Mouse (Mus musculus): ENCODE measurements around the gene Kiss1r. TPM values are rescaled to one million over a fixed set of nuclear protein-coding genes. Genes with fewer than 3 reads are reported as not detected.

Kiss1r gene
- total RNA-seq, 1 experiment from 2014 or later, result 1.5 TPM

DNA sequence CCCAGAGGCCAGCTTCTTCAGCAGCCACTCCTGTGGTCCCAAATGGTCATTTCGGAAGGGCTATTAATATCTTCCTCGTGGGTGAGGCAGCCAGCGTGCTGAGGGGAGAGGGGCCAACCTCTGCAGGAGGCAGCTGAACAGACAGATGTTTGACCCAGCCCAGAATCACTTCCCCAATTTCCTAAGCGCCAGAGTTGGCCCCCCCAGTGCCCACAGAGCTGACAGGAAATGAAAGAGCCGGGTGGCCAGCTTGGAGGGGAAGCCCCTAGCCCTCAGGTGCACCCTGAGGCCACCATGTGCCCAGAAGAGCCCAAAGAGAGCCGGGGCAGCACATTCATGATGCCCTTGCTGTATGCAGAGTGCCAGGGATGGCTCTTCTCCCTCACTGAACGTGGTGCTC, 24.0 kb downstream of the Kiss1r start:
- DNase-seq, result peak; percentile 39

DNA sequence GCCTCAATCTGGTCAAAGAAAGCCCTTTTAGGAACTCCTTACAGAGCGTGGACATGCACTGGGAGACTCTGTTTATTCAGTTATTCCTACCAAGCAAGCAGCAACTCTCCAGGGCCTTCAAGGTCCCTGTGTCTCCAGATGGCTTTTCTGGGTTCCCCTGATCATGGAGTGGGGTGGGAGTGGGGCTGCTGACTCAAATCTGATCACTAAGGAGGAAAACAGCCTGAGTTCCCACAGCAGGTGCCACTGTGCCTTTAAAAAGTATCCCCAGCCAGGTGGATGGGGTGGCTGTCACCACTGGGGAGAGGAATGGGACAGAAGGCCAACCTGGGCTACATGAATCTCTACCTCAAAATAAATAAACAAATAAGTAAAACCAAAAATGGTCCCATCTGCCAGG, 26.2 kb downstream of the Kiss1r start:
- no peak for DNase-seq

DNA sequence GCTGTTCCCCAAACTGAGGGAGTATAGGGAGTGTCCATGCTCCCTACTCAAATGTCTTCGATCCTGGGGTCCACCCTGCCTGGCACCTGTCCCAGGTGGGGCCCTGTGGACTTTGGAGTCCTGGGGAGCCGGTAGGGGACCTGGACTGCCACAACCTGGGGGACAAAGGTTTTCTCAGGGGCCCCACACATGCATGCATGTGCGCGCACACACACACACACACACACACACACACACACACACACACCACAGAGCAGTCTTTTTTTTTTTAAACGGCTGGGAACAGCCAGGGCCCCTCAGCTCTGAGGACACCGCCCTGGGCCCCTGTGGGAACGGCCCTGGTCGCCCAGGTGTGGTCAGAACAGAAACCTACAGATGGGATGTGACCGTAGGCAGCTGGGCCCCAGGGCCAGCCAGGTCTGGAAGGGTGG, 26.7 kb downstream of the Kiss1r start:
- no peak for DNase-seq

DNA sequence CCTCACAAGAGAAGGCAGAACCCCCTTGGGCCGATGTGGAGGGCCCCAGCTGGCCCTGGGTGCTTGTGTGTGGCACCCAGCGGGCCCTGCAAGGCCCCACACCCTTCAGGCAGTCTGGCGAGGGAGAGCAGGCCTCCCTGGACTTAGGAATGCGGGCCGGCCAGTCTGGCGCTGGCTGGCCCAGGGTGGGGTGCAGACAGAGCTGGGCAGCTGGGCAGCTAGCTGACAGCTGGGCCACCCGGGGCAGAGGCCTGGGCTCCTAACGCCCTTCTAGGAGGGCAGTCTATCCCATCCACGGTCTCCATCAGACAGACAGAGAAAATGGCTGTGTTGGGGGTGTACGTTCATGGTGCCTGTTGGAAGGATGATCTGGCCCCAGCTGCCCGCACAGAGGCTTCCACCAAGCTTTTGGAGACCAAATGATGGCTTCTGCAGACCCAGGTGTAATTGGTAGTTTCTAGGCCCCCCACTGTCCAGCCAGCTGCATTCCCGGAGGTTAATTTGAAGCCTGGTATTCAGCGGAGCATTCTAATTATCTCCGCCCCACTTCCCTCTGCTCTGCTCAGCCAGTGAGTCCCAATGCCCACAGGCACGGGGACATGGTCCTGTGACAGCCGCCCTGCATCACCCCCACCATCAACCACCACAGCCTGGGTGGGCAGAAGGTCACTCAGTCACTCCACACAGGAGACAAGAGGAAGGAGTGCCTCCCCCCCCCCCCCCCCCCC, 28.9 kb downstream of the Kiss1r start:
- no peak for DNase-seq

DNA sequence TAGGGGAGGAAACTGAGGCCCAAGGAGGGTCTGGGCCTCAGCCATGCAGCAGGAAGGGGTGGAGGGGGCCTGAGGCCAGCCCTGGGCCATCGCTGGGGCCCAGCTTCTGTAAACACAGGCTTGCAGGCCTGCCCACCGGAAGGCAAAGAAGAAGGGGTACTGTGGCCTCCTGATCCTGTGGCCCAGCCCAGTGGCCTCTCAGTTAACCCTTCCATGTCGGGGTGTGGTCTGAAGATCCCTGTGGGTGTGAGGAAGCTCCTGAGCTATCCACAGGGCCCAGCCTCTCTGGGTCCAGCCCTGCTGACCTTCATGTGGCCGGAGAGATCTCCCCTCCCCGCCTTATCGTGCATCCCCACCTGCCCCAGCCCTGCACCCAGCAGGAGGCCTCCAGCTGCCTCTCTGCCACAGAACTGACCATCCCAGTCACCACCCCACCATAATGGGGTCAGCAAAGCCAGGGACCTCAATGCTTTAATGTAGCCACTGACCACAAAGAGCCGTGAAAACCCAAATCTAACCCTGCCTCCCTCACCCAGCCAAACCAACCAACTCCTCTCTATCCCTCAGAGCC, 30.1 kb downstream of the Kiss1r start:
- DNase-seq, result no peak

DNA sequence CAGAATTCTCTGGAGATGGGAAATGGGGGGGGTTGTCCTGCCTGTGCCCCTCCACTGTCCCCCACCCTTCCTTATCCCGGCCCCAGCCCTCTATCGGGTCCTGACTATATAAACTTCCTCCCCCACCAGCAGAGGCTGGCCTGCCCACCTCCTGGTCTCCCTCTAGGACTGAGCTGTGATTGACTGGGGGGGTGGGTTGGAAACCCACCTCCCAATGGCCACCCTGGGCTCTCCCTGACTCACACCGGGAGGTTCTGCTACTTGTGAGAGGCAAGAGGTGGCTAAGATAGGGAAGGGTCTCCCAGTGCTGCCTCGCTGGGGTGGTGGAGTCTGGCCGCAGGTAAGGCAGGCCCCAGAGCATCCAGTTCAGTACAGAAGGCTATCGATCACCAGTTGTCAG, 30.7 kb downstream of the Kiss1r start:
- no peak for DNase-seq

DNA sequence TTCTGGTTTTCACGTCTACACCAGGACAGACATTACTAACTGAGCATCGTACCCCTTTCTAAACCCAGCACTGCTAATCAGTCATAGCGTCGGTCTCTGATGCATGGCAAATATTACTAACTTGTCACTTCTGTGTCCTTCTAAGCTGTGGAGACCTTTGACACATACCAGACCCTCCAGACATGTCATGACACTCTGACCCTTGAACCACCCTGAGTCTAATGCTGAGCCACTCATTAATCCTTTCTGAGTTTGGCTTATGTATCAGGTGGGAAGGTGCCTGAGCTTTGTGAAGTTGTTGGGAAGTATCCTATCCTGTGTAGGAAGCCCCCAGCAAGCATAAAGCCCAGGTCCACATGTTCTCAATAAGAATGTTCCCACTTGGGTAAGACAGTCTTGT, 33.1 kb downstream of the Kiss1r start:
- no peak for DNase-seq

DNA sequence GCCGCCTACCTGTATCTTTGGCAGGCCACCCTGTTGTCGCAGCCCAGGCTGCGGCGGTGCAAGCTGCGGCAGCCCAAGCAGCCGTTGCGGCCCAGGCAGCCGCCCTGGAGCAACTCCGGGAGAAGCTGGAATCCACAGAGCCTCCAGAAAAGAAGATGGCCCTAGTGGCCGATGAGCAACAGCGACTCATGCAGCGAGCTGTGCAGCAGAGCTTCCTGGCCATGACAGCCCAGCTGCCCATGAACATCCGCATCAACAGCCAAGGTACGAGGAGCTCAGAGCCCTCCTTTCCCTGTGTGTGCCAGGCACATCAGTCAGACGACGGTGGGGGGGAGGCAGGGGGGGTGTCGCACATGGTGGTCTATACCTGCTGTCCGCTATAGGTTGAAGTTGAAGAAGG, 33.9 kb downstream of the Kiss1r start:
- no peak for DNase-seq

DNA sequence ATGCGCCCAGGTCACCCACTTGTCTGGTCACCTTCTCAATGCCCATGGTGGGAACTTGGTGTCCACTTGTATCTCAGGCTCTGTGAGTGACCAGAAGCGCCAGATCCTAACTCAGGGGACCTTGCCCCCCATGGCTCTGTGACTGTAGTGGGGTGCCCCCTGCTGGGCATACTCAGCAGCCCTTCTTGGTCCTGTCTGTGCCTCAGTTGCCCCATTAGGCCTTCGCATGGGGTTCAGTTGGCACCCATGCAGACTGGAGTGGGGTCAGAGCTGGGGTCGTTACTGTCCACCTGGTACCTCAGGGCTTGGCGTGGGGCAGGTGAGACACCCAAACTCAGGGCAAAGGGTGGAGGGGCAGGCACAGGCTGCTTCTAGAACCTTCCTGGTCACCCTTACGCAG, 37.2 kb downstream of the Kiss1r start:
- peak; percentile 56 for DNase-seq

DNA sequence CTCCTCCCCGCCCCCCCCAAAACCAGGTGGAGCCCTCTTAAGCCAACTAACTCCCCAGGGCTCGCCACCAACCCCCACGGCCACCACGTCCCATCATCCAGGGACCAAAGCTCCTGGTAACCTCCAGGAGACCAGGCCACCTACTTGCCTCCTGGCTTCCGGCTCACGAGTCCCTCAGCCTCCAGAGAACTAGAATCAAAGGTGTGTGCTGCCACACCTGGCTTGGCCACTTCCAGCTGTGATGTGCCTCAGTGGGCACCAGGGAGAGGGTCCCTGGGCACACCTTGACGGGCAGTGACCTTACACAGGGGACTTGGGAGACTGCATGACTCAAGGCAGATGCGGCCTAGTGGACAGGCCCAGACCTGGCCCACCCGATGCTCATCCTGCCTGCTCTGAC, 38.9 kb downstream of the Kiss1r start:
- no peak for DNase-seq

DNA sequence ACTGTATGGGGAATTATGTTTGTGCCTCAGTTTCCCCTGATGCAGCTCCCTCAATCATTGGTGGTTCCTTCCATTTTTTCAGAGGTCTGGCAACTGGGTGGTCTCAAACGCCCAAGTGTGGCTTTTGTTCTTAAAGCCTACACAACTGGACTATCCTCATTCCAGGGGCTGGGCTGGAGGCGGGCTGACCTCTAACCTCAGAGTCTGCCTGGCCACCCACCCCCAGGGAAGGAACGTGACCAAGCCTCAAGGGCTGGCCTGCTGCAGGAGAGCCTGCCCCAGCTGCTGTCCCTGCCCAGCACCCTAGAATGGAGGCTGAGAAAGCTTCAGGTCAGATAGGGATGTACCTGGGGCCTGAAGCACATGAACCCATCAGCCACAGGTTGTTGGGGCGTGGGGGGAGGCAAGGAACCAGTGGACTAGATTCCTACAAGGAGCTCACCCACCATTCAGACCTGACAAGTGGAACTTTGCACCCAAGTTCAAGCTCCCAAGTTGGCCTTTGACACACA, 39.9 kb downstream of the Kiss1r start:
- DNase-seq, result no peak

DNA sequence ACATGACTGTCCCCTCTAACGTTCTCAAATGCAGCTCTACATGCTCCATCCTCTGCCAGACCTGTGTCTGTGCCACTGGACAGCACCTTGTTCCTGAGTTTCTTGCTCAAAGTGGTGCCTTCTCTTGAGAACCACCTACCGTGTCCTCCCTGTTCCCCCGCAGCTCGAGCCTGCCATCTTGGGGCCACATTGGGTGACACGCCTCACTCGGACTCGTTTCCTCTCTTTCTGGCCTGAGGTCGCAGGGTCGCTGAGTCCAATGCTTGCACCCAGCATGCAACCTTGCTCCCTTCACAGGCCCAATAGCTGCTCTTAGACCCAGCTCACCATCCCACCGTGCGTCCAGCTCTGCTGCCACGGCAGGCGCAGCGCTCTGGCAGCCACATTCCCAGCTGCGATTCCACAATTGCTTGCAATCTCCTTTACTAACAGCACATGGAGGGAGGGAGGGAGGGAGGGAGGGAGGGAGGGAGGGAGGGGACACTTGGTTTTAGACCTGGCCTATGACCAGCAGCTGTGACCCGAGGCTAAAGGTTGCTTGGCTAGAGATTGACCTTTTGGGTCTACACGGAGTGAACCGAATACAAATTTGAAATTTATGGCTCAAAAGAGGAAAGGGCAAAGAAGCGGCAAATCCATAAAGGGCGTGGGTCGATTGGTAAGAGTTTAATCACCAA, 41.5 kb downstream of the Kiss1r start:
- DNase-seq, result peak; percentile 91

DNA sequence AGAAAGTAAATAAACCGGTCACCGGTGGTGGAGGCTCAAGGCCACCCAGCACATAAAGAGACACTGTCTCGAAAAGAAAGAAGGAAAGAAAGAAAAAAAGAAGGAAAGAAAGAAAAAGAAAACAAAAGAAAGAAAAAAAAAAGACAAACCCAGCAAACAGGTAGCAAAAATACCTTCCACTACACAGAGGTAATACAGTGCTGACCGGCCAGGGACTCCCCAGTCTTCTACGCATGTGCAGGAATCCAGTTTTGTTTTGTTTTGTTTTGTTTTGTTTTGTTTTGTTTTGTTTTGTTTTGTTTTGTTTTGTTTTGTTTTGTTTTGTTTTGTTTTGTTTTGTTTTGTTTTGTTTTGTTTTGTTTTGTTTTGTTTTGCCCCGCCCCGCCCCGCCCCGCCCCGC, 42.6 kb downstream of the Kiss1r start:
- peak; percentile 52 for DNase-seq

DNA sequence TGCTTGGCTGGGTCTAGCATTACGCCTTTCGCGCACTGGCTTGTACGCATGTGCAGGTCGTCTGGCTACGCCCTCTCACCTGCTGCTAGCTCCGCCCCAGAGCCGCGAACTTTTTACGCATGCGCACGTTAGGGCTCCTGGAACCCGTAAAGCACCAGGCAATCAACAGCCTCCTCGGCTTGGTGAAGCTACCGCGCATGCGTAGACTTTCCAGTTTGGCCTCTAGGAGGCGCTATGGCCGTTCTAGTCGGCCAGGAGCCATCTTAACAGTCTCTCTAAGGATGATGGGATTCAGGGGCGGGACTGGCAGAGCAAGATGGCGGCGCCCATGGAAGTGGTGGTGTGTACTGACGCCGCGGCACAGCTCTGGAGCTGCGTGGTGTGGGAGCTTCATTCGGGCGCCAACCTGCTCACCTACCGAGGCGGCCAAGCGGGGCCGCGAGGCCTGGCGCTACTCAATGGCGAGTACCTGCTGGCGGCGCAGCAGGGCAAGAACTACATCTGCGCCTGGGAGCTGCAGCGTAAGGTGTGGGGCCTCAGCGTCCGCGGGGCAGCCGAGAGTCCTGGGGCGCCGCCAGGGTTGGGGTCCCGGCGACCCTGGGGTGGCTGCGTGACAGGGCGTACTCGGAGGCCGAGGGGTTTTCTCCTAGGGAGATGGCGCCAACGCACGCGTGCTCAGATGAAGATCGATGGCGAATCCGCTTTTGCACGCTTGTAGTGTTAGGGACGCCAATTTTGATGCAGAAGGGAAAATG, 43.3 kb downstream of the Kiss1r start, which contains the start of gene Wdr18:
TSS of gene Wdr18 (plus strand) at position 306 of the 755 bp plus-strand sequence.
- peak; percentile 100 for DNase-seq

DNA sequence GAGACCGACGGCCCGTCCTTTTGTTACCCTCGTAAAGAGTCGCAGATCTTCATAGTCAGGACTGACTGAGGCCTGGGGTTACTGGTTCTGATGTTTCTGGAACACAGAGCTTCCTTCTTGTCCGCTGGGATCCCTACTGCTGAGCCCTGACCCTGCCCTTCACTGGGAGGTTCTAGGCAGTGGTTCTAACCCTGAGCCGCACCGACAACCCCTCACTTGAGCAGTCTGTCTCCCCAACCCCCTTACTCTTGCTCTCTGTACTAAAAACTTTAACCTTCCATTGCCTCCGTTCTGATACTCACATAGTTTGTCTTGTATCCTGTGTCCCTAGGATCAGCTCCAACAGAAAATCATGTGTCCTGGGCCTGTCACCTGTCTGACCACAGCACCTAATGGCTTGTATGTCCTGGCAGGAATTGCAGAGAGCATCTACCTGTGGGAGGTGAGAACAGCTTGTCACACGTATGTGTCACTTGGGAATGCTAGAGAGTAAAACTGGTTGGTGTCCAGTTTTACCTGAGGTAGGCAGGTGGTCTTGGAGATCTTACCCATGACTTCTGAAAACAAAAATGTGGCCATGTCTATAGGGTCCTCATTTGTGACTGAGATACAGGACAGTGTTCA, 44.0 kb downstream of the Kiss1r start:
- DNase-seq, result no peak

DNA sequence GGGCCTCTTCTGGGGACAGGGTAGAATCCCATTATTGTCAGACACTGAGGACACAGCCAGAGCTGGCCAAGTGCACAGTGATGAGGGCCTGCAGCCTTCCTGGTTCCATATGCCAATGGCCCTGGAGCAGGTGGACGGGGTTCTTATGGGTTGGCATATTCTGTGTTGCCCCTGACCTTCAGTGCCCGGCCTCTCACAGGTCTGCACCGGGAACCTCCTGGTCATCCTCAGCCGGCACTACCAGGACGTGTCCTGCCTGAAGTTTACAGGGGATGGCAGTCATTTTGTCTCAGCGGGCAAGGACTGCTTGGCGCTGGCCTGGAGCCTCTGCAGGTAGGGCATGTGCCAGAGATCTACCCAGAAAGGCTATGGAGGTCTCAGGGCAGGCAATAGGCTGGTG, 48.0 kb downstream of the Kiss1r start:
- no peak for DNase-seq

DNA sequence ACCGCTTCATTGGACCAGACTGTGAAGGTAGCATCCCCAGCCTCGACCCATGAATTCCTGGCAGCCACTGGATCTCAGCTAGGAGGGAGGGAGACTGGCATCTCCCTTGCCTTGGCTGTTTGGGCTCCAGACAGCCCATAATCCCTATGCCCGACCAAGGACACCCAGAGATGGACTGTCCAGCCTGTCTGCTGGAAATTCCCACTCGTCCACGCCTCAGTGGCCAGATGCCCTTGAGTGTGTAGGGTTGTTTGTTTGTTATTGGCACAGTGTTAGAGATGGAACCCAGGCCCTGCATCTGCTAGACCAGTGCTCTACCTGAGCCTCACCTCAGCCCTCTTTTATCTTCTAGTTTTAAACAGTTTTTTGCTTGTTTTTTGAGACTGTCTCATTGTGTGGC, 48.6 kb downstream of the Kiss1r start:
- no peak for DNase-seq

DNA sequence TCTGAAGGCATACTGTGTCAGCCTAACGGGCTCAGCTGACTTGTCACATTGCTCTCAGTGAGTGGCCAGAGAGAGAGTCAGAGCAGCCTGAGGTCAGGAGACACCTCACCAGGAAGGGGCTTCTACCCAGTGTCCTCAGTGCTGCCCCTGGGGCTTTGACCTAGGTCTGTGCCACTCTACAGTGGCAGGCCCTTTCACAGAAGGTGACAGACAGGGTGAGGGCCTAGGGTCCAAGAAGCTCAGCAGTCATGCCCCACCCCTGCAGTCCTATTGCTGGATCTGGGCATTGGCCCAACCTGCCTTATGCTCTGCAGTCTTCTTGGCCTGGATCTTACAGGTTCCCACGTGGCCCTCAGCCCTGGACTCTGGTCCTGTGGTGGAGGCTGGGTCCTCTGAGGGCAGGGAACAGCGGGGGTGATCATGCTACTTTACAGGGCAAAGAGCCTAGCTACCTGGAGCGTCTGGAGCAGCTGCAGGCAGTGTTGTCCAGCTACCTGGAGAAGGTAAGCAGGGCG, 50.2 kb downstream of the Kiss1r start:
- DNase-seq, result peak; percentile 45

DNA sequence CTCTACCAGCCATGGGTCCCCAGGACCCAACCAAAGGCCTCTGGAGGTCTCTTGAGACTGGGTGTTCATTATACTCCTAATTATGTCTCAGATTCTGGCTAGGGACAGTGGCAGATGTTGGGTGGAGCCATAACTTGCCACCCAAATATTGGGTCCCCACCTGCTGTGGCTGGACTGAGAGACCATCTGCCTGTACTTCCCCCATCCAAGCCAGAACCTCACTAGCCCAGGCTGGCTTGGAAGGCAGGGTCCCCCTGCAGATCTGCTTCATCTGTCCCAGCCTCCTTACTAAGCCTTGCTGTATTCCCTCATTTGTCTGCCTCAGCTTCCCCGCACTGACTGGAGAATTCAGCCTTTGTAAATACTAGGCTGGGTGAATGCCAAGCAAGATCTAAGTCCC, 51.4 kb downstream of the Kiss1r start:
- no peak for DNase-seq

DNA sequence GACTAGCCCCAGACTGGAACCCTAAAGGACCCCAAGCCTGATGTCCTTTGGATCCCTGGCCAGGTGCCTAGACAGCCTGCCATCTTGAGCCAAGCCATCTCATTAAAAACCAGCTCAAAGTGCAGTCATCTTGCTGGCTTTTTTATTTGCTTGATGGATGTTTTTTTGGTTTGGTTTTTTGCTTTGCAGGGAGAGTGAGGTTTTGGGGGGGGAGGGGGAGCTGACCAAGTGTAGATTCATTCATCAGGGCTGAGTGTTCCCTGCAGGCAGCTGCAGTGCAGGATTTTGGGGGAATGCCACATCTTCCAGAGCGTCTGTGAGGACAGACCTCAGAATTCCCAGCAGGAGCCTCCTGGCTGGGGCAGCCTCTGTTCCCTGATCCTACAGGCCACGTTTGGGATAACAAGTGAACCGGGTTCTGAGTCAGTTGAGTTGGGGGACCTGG, 52.4 kb downstream of the Kiss1r start:
- DNase-seq, result no peak

DNA sequence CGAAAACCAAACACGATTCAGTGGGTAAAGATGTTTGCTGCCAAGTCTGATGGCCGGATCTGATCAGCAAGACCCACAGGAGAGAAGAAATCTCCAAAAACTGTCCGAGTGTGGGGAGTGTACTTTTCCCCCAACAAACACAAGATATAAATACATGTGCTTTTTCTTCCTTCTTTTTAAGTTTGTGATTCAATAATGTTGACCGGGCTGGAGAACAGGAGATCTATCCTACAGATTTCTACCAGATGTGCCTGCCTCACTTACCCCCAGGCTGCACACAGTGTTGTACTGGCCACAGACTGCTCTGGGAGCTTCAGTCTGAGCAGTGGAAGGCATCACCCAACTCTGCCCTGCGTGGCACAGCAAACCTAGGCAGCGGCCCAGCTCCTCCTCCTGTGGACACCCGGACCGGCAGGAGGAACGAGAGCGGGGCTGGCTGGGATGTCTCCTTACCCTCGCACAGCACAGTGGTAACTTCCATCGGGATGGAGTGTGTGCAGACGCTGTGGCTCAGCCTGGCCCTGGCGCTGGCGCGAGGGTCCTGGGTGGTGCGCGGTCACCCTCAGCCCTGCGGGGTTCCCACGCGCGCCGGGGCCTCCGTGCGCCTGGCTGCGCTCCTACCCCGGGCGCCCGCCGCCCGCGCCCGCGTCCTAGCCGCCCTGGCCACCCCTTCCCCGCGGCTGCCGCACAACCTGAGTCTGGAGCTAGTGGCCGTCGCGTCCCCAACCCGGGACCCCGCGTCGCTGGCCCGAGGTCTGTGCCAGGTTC, 53.8 kb downstream of the Kiss1r start, which contains the start of gene Grin3b:
TSS of gene Grin3b (plus strand) at position 301 of the 768 bp plus-strand sequence.
- DNase-seq, result peak; percentile 37
